Mouse (Mus musculus) heart, embryonic 10.5 days (tissue): ENCODE measurements around the gene Lekr1. TPM values are rescaled to one million over a fixed set of nuclear protein-coding genes. Genes with fewer than 3 reads are reported as not detected.

Experiments used
- DNase-seq: peaks from one replicate; pipeline ENCODE4 v3.0.0-alpha.2; 2017; ENCODE audit warnings: low spot score
- H3K27ac ChIP-seq: fragments of 300-500 bp; sonication (generic); 2 replicates; pipeline ENCODE4 v1.5.1; 2016; ENCODE audit warnings: mild to moderate bottlenecking
- H3K27me3 ChIP-seq: fragments of 300-500 bp; sonication (generic); 2 replicates; pipeline ENCODE4 v1.6.1; 2016; ENCODE audit warnings: mild to moderate bottlenecking; ENCODE audit not compliant: poor library complexity, insufficient read depth, severe bottlenecking
- H3K36me3 ChIP-seq: fragments of 300-500 bp; sonication (generic); 2 replicates; pipeline ENCODE4 v1.6.1; 2016; ENCODE audit warnings: mild to moderate bottlenecking, moderate library complexity
- H3K4me1 ChIP-seq: fragments of 300-500 bp; sonication (generic); 2 replicates; pipeline ENCODE4 v1.6.1; 2016; ENCODE audit warnings: mild to moderate bottlenecking
- H3K4me3 ChIP-seq: fragments of 300-500 bp; sonication (generic); 2 replicates; pipeline ENCODE4 v1.5.1; 2016; ENCODE audit warnings: mild to moderate bottlenecking, moderate library complexity
- H3K9me3 ChIP-seq: fragments of 300-500 bp; sonication (generic); 2 replicates; pipeline ENCODE4 v1.6.1; 2016; ENCODE audit warnings: mild to moderate bottlenecking, moderate library complexity
- WGBS: fragments of 180-500 bp; shearing (Covaris S2); methylation state at CpG from one replicate; pipeline ENCODE4 v1.1.7; 2016; 5-methylcytosine and 5-hydroxymethylcytosine counted together
- polyA plus RNA-seq: library from polyadenylated mRNA; unstranded; fragments of >200 nt; fragmentation: Nextera tagmentation; extraction: Ambion mirVana; gene quantifications from 2 replicates; pipeline ENCODE4 v1.2.1, GENCODE M21; 2016

The Lekr1 gene
- polyA plus RNA-seq = 4.0 and 5.3 TPM in 2 replicates

GRCm38 (mm10) chr3:65665977-65666766, at the start of gene Lekr1:
Lekr1 (plus strand) TSS chr3:65666228.
- WGBS = 3% methylated on average over 71 of the region's 73 CpGs
- DNase-seq = peak; percentile 95
- Histone ChIP-seq H3K36me3 (no peaks in the 10 kb centered on the region), H3K9me3 (no peaks in the 10 kb centered on the region), H3K4me3 (peak within 1 kb of the TSS; percentile 79), H3K27me3 (no peaks in the 10 kb centered on the region), H3K27ac (peak within 1 kb of the TSS; percentile 94), H3K4me1 (peaks cover 5% of the 10 kb centered on the region)

DNA sequence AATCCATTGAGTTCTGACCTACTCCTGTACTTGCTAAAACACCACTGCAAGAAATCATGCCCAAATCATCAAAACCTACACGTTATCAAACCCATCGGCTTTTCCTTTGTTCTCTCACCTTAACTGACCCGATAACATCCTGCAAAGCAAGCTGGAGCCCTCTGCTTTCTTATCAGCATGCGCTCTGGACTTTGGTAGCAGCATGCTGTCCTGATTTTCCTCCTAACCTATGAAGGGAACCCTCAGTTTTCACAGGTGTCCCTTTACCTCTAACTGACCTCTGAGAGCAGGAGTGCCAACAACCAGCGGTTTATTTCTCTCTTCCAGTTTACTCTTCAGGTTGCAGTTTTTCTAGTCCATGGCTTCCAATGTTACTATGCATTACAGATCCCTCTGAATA, 48.5 kb upstream of the Lekr1 start:
- 37% methylated on average over 5 of the region's 5 CpGs for WGBS
- DNase-seq = no peak
- no peaks in the 10 kb centered on the region for H3K27me3 ChIP-seq

GRCm38 (mm10) chr3:65619340-65619739, 46.7 kb upstream of the Lekr1 start:
- WGBS = 90% methylated on average over 4 of the region's 4 CpGs
- Histone ChIP-seq H3K27ac (no peak overlapping the region), H3K4me3 (no peak overlapping the region), H3K36me3 (no peaks in the 10 kb centered on the region), H3K4me1 (peaks cover 3% of the 10 kb centered on the region; the same call in 1 of the 2 replicates), H3K27me3 (no peaks in the 10 kb centered on the region), H3K9me3 (no peaks in the 10 kb centered on the region)
- DNase-seq = no peak

More for the DNA sequence above, 48.5 kb upstream of the Lekr1 start:
- Histone ChIP-seq H3K4me1 (peaks cover 3% of the 10 kb centered on the region; the same call in 1 of the 2 replicates), H3K36me3 (no peaks in the 10 kb centered on the region), H3K27ac (no peak overlapping the region), H3K4me3 (no peak overlapping the region), H3K9me3 (no peaks in the 10 kb centered on the region)

- 93% methylated on average over 6 of the region's 6 CpGs for WGBS
These were observed 43.0 kb upstream of the Lekr1 start for GRCm38 (mm10) chr3:65623057-65623456.

DNA sequence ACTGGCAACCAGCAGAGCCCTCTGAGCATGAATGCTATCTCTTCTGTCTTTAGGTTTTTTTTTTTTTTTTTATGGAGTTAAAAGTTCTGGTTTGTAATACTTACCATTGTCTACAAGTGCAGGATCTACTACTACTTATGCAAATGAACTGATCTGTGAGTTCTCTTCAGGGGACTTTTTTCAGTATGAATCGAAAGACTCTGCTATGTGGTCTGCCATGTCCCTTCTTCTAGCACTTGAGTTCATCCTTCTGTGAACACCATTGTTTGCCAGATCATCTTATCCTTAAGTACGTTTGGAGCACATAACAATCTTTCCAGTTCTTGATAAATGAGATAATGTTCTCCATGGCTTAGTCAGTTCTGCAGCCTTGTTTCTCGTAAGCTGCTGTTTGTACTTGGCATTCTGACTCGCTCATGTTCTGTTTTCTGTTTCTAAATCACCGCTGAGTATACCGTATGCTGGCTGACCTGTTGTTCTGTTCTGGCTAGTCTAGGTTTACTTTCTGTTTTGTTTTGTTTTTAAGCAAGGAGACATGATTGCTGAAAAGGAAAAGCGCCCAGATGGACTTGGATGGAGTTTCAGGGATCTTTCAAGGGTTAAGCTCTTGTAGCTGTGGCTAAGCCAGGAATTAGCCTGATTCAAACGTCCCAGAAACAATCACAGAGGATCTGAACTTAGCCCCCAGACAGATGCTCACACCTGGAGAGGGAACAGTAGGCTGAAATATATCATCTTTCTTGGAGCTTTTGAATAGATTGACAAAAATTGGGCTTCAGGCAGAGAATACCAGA, 40.3 kb upstream of the Lekr1 start:
- no peak for DNase-seq
- no peaks in the 10 kb centered on the region for H3K9me3 ChIP-seq
- WGBS = 64% methylated on average over 8 of the region's 8 CpGs
- H3K4me3 ChIP-seq = no peak overlapping the region
- H3K27me3 ChIP-seq = no peaks in the 10 kb centered on the region
- H3K36me3 ChIP-seq = no peaks in the 10 kb centered on the region
- no peaks in the 10 kb centered on the region for H3K4me1 ChIP-seq
- no peak overlapping the region for H3K27ac ChIP-seq

More at GRCm38 (mm10) chr3:65623057-65623456, 43.0 kb upstream of the Lekr1 start:
- DNase-seq = no peak
- Histone ChIP-seq H3K9me3 (no peaks in the 10 kb centered on the region), H3K27ac (no peak overlapping the region), H3K27me3 (no peaks in the 10 kb centered on the region), H3K4me1 (no peaks in the 10 kb centered on the region), H3K36me3 (no peaks in the 10 kb centered on the region), H3K4me3 (no peak overlapping the region)

GRCm38 (mm10) chr3:65626290-65626914, 39.6 kb upstream of the Lekr1 start:
- no peak for DNase-seq
- WGBS = 78% methylated on average over 7 of the region's 7 CpGs
- no peaks in the 10 kb centered on the region for H3K36me3 ChIP-seq
- no peaks in the 10 kb centered on the region for H3K27me3 ChIP-seq
- no peak overlapping the region for H3K27ac ChIP-seq
- H3K4me3 ChIP-seq = no peak overlapping the region
- no peaks in the 10 kb centered on the region for H3K9me3 ChIP-seq
- no peaks in the 10 kb centered on the region for H3K4me1 ChIP-seq

DNA sequence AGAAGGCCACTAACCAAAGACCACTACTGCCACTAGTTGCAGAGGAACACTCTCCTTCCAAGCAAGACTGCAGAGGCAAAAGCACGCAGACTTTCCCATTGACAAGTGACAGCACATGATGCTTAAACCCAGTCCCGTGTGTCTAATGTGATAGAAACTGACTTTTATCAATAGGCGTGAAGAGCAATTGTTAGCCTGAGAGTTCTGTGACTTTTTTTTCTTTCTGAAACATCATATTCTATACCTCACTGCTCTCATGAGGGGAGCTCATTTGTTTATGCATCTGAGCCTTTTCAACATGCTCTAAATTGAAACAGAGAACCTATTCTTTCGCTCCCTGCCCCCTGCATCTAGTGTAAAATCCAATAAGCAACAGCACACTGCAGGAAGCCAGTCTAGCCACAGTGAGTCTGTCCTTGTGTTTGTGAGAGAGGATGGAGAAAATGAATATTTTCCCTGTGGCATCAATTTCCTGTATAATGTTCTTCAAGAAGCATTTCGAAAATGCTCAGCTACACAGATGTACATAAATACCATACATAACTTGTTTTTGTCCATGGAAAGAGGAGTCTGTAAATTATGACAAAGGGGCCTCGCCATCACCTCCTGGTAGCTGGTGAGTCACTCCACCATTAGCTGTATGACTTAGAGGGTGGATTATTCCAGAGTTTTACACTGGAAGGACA, 38.9 kb upstream of the Lekr1 start:
- Histone ChIP-seq H3K4me1 (no peaks in the 10 kb centered on the region), H3K27me3 (no peaks in the 10 kb centered on the region), H3K27ac (no peak overlapping the region), H3K4me3 (no peak overlapping the region), H3K9me3 (no peaks in the 10 kb centered on the region), H3K36me3 (no peaks in the 10 kb centered on the region)
- DNase-seq = no peak
- WGBS = 79% methylated on average over 6 of the region's 6 CpGs

GRCm38 (mm10) chr3:65627707-65628028, 38.4 kb upstream of the Lekr1 start:
- WGBS = 85% methylated on average over 2 of the region's 2 CpGs
- H3K4me3 ChIP-seq = no peak overlapping the region
- H3K27ac ChIP-seq = no peak overlapping the region
- DNase-seq = no peak
- H3K4me1 ChIP-seq = no peaks in the 10 kb centered on the region
- H3K27me3 ChIP-seq = no peaks in the 10 kb centered on the region
- H3K36me3 ChIP-seq = no peaks in the 10 kb centered on the region
- no peaks in the 10 kb centered on the region for H3K9me3 ChIP-seq

- Histone ChIP-seq H3K9me3 (no peaks in the 10 kb centered on the region), H3K27ac (no peak overlapping the region), H3K36me3 (no peaks in the 10 kb centered on the region), H3K4me1 (no peaks in the 10 kb centered on the region), H3K27me3 (no peaks in the 10 kb centered on the region), H3K4me3 (no peak overlapping the region)
- 80% methylated on average over 9 of the region's 9 CpGs for WGBS
- no peak for DNase-seq
These were observed 36.4 kb upstream of the Lekr1 start for GRCm38 (mm10) chr3:65629565-65630112.

DNA sequence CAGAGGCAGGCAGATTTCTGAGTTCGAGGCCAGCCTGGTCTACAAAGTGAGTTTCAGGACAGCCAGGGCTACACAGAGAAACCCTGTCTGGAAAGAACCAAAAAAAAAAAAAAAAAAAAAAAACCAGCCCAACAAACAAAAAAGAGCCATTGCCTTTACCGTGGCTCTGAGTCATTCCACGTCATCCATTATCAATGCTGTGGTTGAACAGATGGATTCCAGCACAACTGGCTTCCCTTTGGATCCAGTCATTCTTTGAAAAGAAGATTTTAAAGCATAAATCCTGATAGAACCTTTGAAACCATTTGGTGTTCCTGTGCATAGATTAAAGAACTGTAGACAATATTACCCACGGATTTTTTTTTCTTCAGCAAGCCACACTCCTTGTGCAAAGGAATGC, 32.4 kb upstream of the Lekr1 start:
- DNase-seq = no peak
- no peaks in the 10 kb centered on the region for H3K27me3 ChIP-seq
- H3K36me3 ChIP-seq = no peaks in the 10 kb centered on the region
- H3K27ac ChIP-seq = no peak overlapping the region
- 62% methylated on average over 4 of the region's 4 CpGs for WGBS
- H3K9me3 ChIP-seq = no peaks in the 10 kb centered on the region
- no peaks in the 10 kb centered on the region; the same call in 1 of the 2 replicates for H3K4me1 ChIP-seq
- no peak overlapping the region for H3K4me3 ChIP-seq

GRCm38 (mm10) chr3:65635983-65636382, 30.0 kb upstream of the Lekr1 start:
- 57% methylated on average over 9 of the region's 9 CpGs for WGBS
- H3K36me3 ChIP-seq = no peaks in the 10 kb centered on the region
- no peaks in the 10 kb centered on the region for H3K27me3 ChIP-seq
- H3K27ac ChIP-seq = no peak overlapping the region
- no peak for DNase-seq
- no peaks in the 10 kb centered on the region for H3K9me3 ChIP-seq
- no peaks in the 10 kb centered on the region; the same call in 1 of the 2 replicates for H3K4me1 ChIP-seq
- no peak overlapping the region for H3K4me3 ChIP-seq

GRCm38 (mm10) chr3:65637313-65637712, 28.7 kb upstream of the Lekr1 start:
- 87% methylated on average over 7 of the region's 7 CpGs for WGBS
- no peaks in the 10 kb centered on the region for H3K9me3 ChIP-seq
- DNase-seq = no peak
- no peaks in the 10 kb centered on the region for H3K36me3 ChIP-seq
- H3K27me3 ChIP-seq = no peaks in the 10 kb centered on the region
- H3K4me3 ChIP-seq = no peak overlapping the region
- H3K4me1 ChIP-seq = no peaks in the 10 kb centered on the region; the same call in 1 of the 2 replicates
- H3K27ac ChIP-seq = no peak overlapping the region
